In genomic region chr10:5336394-5336793, GRCm38 (mm10) we compare ENCODE assay signal across 18 mouse cellular contexts.
A peak's percentile ranks its signal among the peaks of the same experiment; 100 is the strongest.
DNase-seq lines count a peak whose midpoint lies in the region; ATAC-seq and TF ChIP-seq lines count a peak whose summit lies in the region.
"Had no signal": no experiment of that assay in that cellular context is flagged by ENCODE, and none has a peak within 500 bp of the region (broad histone marks: within the 10 kb centered on the region; RNA-seq: fewer than 3 reads in every experiment).

No protein-coding gene starts in this region.

- no peak overlapping the region for H3K4me2 ChIP-seq in intestine, postnatal 0 days (replicated peaks; ENCODE audit: low read depth)
- no peak overlapping the region for H3K4me2 ChIP-seq in intestine, embryonic 15.5 days (replicated peaks)
- H3K4me2 ChIP-seq in lung, embryonic 14.5 days, result no peak overlapping the region
- H3K4me2 ChIP-seq: forebrain, embryonic 12.5 days; heart, embryonic 15.5 days; hindbrain, embryonic 13.5 days; liver, embryonic 13.5 days had no signal

- H3K4me3 ChIP-seq in intestine, postnatal 0 days (ENCODE audit: low read depth, low read length), result no peak overlapping the region
- no peak overlapping the region for H3K4me3 ChIP-seq in intestine, embryonic 15.5 days (replicated peaks)
- H3K4me3 ChIP-seq in lung, embryonic 14.5 days (ENCODE audit: low read depth, low read length), result no peak overlapping the region
- no peak overlapping the region for H3K4me3 ChIP-seq in MEL (ENCODE audit: control insufficient read depth in 1 of 2, insufficient read depth in 1 of 2, low read depth in 2 of 2, low read length in 2 of 2)
- H3K4me3 ChIP-seq in kidney, adult 2 months (ENCODE audit: insufficient read depth, low read depth, low read length), result no peak overlapping the region
- H3K4me3 ChIP-seq: forebrain, embryonic 12.5 days; heart, embryonic 15.5 days; hindbrain, embryonic 13.5 days; liver, embryonic 13.5 days; midbrain, embryonic 10.5 days had no signal

- TF ChIP-seq RAD21 in MEL (IDR thresholded peaks at IDR 0.05; ENCODE audit: low read depth, low read length), result peak; percentile 32

- H3K4me1 ChIP-seq in intestine, postnatal 0 days (replicated peaks; ENCODE audit: control insufficient read depth, insufficient read depth, low read length), result no peaks in the 10 kb centered on the region
- no peaks in the 10 kb centered on the region for H3K4me1 ChIP-seq in intestine, embryonic 15.5 days (replicated peaks)
- no peaks in the 10 kb centered on the region for H3K4me1 ChIP-seq in lung, embryonic 14.5 days (ENCODE audit: insufficient read depth)
- H3K4me1 ChIP-seq in MEL (ENCODE audit: control insufficient read depth in 1 of 2, insufficient read depth in 2 of 2, low read length in 2 of 2), result no peaks in the 10 kb centered on the region
- H3K4me1 ChIP-seq in kidney, adult 2 months (ENCODE audit: control insufficient read depth, insufficient read depth, low read length), result no peaks in the 10 kb centered on the region
- H3K4me1 ChIP-seq: forebrain, embryonic 12.5 days; heart, embryonic 15.5 days; hindbrain, embryonic 13.5 days; liver, embryonic 13.5 days; midbrain, embryonic 10.5 days had no signal

- no peaks in the 10 kb centered on the region for H3K36me3 ChIP-seq in intestine, postnatal 0 days (ENCODE audit: control insufficient read depth, insufficient read depth)
- H3K36me3 ChIP-seq in intestine, embryonic 15.5 days, result no peaks in the 10 kb centered on the region
- no peaks in the 10 kb centered on the region for H3K36me3 ChIP-seq in lung, embryonic 14.5 days (ENCODE audit: insufficient read depth)
- H3K36me3 ChIP-seq in MEL (ENCODE audit: control insufficient read depth in 1 of 2, insufficient read depth in 2 of 2, low read length in 2 of 2), result no peaks in the 10 kb centered on the region
- no peaks in the 10 kb centered on the region for H3K36me3 ChIP-seq in kidney, adult 2 months (ENCODE audit: control insufficient read depth, insufficient read depth, low read length)
- H3K36me3 ChIP-seq: forebrain, embryonic 12.5 days; heart, embryonic 15.5 days; hindbrain, embryonic 13.5 days; liver, embryonic 13.5 days; midbrain, embryonic 10.5 days had no signal

- H3K9me3 ChIP-seq in intestine, postnatal 0 days (ENCODE audit: control insufficient read depth), result no peaks in the 10 kb centered on the region
- H3K9me3 ChIP-seq in intestine, embryonic 15.5 days, result no peaks in the 10 kb centered on the region
- no peaks in the 10 kb centered on the region for H3K9me3 ChIP-seq in lung, embryonic 14.5 days (ENCODE audit: low read depth, low read length)
- H3K9me3 ChIP-seq in MEL (replicated peaks; ENCODE audit: insufficient read depth, low read length), result no peaks in the 10 kb centered on the region
- H3K9me3 ChIP-seq: forebrain, embryonic 12.5 days; heart, embryonic 15.5 days; hindbrain, embryonic 13.5 days; liver, embryonic 13.5 days; midbrain, embryonic 10.5 days had no signal

- no peak for ATAC-seq in intestine, postnatal 0 days
- no peak for ATAC-seq in intestine, embryonic 15.5 days
- ATAC-seq in lung, embryonic 14.5 days (ENCODE audit: insufficient read depth), result no peak
- ATAC-seq in megakaryocyte-erythroid progenitor cell, adult 5-6 weeks (replicated peaks; ENCODE audit: low FRiP score, low TSS enrichment, poor library complexity, severe bottlenecking), result peak; percentile 83
- ATAC-seq: intestine, embryonic 16.5 days had no signal

- no peak for DNase-seq in lung, embryonic 14.5 days
- no peak for DNase-seq in lung, postnatal 10 days
- peak; percentile 6 for DNase-seq in MEL (ENCODE audit: low read depth, low spot score)
- DNase-seq in kidney, adult 2 months, result no peak
- no peak for DNase-seq in heart, adult 18-20 months
- DNase-seq: cerebellum, adult 2 months; kidney, postnatal 10 days; left cerebral cortex, postnatal 4 days; liver, embryonic 13.5 days; thymus, adult 18-20 months had no signal

- no peak for TF ChIP-seq POLR2A in MEL (IDR thresholded peaks at IDR 0.05; ENCODE audit: control insufficient read depth in 1 of 2, insufficient read depth in 1 of 2, low read depth in 1 of 2, low read length in 2 of 2, poor library complexity in 1 of 2)
- TF ChIP-seq POLR2A in kidney, adult 2 months (IDR thresholded peaks at IDR 0.05; ENCODE audit: low read depth, low read length), result no peak

- H3K27ac ChIP-seq in intestine, postnatal 0 days (ENCODE audit: low read depth, low read length), result no peak overlapping the region
- H3K27ac ChIP-seq in intestine, embryonic 15.5 days, result no peak overlapping the region
- no peak overlapping the region for H3K27ac ChIP-seq in lung, embryonic 14.5 days (ENCODE audit: low read depth)
- H3K27ac ChIP-seq in MEL (ENCODE audit: control insufficient read depth, low read depth, low read length), result no peak overlapping the region
- H3K27ac ChIP-seq in kidney, adult 2 months (ENCODE audit: insufficient read depth, low read depth, low read length), result no peak overlapping the region
- H3K27ac ChIP-seq: forebrain, embryonic 12.5 days; heart, embryonic 15.5 days; hindbrain, embryonic 13.5 days; liver, embryonic 13.5 days; midbrain, embryonic 10.5 days had no signal

- peak; percentile 54 for TF ChIP-seq CTCF in intestine, postnatal 0 days (IDR thresholded peaks at IDR 0.05; ENCODE audit: low read depth)
- peak; percentile 50 for TF ChIP-seq CTCF in lung, embryonic 14.5 days (IDR thresholded peaks at IDR 0.05; ENCODE audit: low read depth)
- peak in 2 of 3 experiments; percentile 27 to 33; a peak in 3 of 6 replicates for TF ChIP-seq CTCF in MEL (IDR thresholded peaks at IDR 0.05 in 2 of 3, conservative IDR thresholded peaks at IDR 0.05 in 1 of 3; ENCODE audit: control insufficient read depth in 1 of 3, insufficient read depth in 1 of 3, low read depth in 2 of 3, low read length in 3 of 3, poor library complexity in 1 of 3, severe bottlenecking in 1 of 3)
- TF ChIP-seq CTCF in kidney, adult 2 months (conservative IDR thresholded peaks at IDR 0.05; ENCODE audit: insufficient read depth, insufficient read length, low read depth, low read length), result no peak

- no peak overlapping the region for H3K9ac ChIP-seq in intestine, postnatal 0 days (ENCODE audit: low read depth, low read length)
- no peak overlapping the region for H3K9ac ChIP-seq in intestine, embryonic 15.5 days
- H3K9ac ChIP-seq in lung, embryonic 14.5 days, result no peak overlapping the region
- no peak overlapping the region for H3K9ac ChIP-seq in MEL (ENCODE audit: control insufficient read depth, low read depth, low read length, poor library complexity, severe bottlenecking)
- H3K9ac ChIP-seq: forebrain, embryonic 12.5 days; heart, embryonic 15.5 days; hindbrain, embryonic 13.5 days; liver, embryonic 13.5 days had no signal

- no peaks in the 10 kb centered on the region for H3K79me2 ChIP-seq in MEL (ENCODE audit: control insufficient read depth, insufficient read depth, low read length, poor library complexity)

- no peak for TF ChIP-seq EP300 in MEL (IDR thresholded peaks at IDR 0.05; ENCODE audit: low read depth in 1 of 2, low read length in 2 of 2)

- no peaks in the 10 kb centered on the region for H3K27me3 ChIP-seq in intestine, postnatal 0 days (replicated peaks; ENCODE audit: control insufficient read depth, insufficient read depth, low read length)
- no peaks in the 10 kb centered on the region for H3K27me3 ChIP-seq in intestine, embryonic 15.5 days (replicated peaks)
- no peaks in the 10 kb centered on the region for H3K27me3 ChIP-seq in lung, embryonic 14.5 days (ENCODE audit: insufficient read depth, low read length)
- peaks cover 0 to 1% of the 10 kb centered on the region in 2 experiments; a peak in 2 of 4 replicates for H3K27me3 ChIP-seq in MEL (ENCODE audit: control insufficient read depth in 1 of 2, insufficient read depth in 2 of 2, low read length in 2 of 2)
- no peaks in the 10 kb centered on the region for H3K27me3 ChIP-seq in kidney, adult 2 months (replicated peaks; ENCODE audit: control insufficient read depth, insufficient read depth, low read length)
- H3K27me3 ChIP-seq: forebrain, embryonic 12.5 days; heart, embryonic 15.5 days; hindbrain, embryonic 13.5 days; liver, embryonic 13.5 days had no signal

TF ChIP-seq in MEL, 35 proteins besides CTCF, POLR2A, EP300 and RAD21:
- TF ChIP-seq SMC3 (IDR thresholded peaks at IDR 0.05; ENCODE audit: low read depth, low read length) (peak; percentile 31), HCFC1 (IDR thresholded peaks at IDR 0.05; ENCODE audit: low read depth, low read length) (no peak)
